Mouse (Mus musculus): ENCODE results near the gene Thap2. TPM values are rescaled to one million over a fixed set of nuclear protein-coding genes. Genes with fewer than 3 reads are reported as not detected.

Gene Thap2
- polyA plus RNA-seq, 1 experiment = 9.1 TPM

- peaks cover 17% of the 10 kb centered on the region for H3K36me3 ChIP-seq (ENCODE audit: control insufficient read depth, insufficient read depth, low read length)
- H3K27ac ChIP-seq (ENCODE audit: control insufficient read depth, insufficient read depth, low read length) = no peak overlapping the region
- H3K4me3 ChIP-seq (ENCODE audit: control insufficient read depth, insufficient read depth, low read length) = no peak overlapping the region
- DNase-seq = no peak
- no peak for TF ChIP-seq POLR2A (IDR thresholded peaks at IDR 0.05; ENCODE audit: control insufficient read depth, extremely low read depth, insufficient read depth, low read length, poor library complexity)
- no peak for TF ChIP-seq CTCF (IDR thresholded peaks at IDR 0.05; ENCODE audit: borderline replicate concordance, control insufficient read depth, extremely low read depth, insufficient read depth, low read length, poor library complexity)
- no peaks in the 10 kb centered on the region for H3K27me3 ChIP-seq (ENCODE audit: control insufficient read depth, insufficient read depth, low read length)
- no peaks in the 10 kb centered on the region for H3K4me1 ChIP-seq (replicated peaks; ENCODE audit: control insufficient read depth, insufficient read depth, low read length)
Observed at GRCm38 (mm10) chr10:115346444-115346843, 37.8 kb downstream of the Thap2 start.

- TF ChIP-seq CTCF (IDR thresholded peaks at IDR 0.05; ENCODE audit: borderline replicate concordance, control insufficient read depth, extremely low read depth, insufficient read depth, low read length, poor library complexity) (no peak), POLR2A (IDR thresholded peaks at IDR 0.05; ENCODE audit: control insufficient read depth, extremely low read depth, insufficient read depth, low read length, poor library complexity) (no peak)
- 71% methylated on average over 4 of the region's 4 CpGs for WGBS
- H3K36me3 ChIP-seq (ENCODE audit: control insufficient read depth, insufficient read depth, low read length) = peaks cover 18% of the 10 kb centered on the region
Observed at GRCm38 (mm10) chr10:115342771-115343425, 41.3 kb downstream of the Thap2 start.

GRCm38 (mm10) chr10:115339820-115340328, 44.4 kb downstream of the Thap2 start:
- H3K27ac ChIP-seq (ENCODE audit: control insufficient read depth, insufficient read depth, low read length) = no peak overlapping the region
- DNase-seq = no peak
- TF ChIP-seq POLR2A (IDR thresholded peaks at IDR 0.05; ENCODE audit: control insufficient read depth, extremely low read depth, insufficient read depth, low read length, poor library complexity) (no peak), CTCF (IDR thresholded peaks at IDR 0.05; ENCODE audit: borderline replicate concordance, control insufficient read depth, extremely low read depth, insufficient read depth, low read length, poor library complexity) (no peak)
- H3K4me1 ChIP-seq (replicated peaks; ENCODE audit: control insufficient read depth, insufficient read depth, low read length) = no peaks in the 10 kb centered on the region
- no peak overlapping the region for H3K4me3 ChIP-seq (ENCODE audit: control insufficient read depth, insufficient read depth, low read length)
- no peaks in the 10 kb centered on the region for H3K27me3 ChIP-seq (ENCODE audit: control insufficient read depth, insufficient read depth, low read length)
- 76% methylated on average over 7 of the region's 7 CpGs for WGBS
- peaks cover 14% of the 10 kb centered on the region for H3K36me3 ChIP-seq (ENCODE audit: control insufficient read depth, insufficient read depth, low read length)

More at GRCm38 (mm10) chr10:115342771-115343425, 41.3 kb downstream of the Thap2 start:
- Histone ChIP-seq H3K4me3 (ENCODE audit: control insufficient read depth, insufficient read depth, low read length) (no peak overlapping the region), H3K27ac (ENCODE audit: control insufficient read depth, insufficient read depth, low read length) (no peak overlapping the region), H3K27me3 (ENCODE audit: control insufficient read depth, insufficient read depth, low read length) (no peaks in the 10 kb centered on the region), H3K4me1 (replicated peaks; ENCODE audit: control insufficient read depth, insufficient read depth, low read length) (no peaks in the 10 kb centered on the region)
- DNase-seq = no peak

GRCm38 (mm10) chr10:115336901-115337300, 47.3 kb downstream of the Thap2 start:
- Histone ChIP-seq H3K36me3 (ENCODE audit: control insufficient read depth, insufficient read depth, low read length) (peaks cover 6% of the 10 kb centered on the region; the same call in 1 of the 2 replicates), H3K27ac (ENCODE audit: control insufficient read depth, insufficient read depth, low read length) (no peak overlapping the region), H3K4me1 (replicated peaks; ENCODE audit: control insufficient read depth, insufficient read depth, low read length) (no peaks in the 10 kb centered on the region), H3K4me3 (ENCODE audit: control insufficient read depth, insufficient read depth, low read length) (no peak overlapping the region), H3K27me3 (ENCODE audit: control insufficient read depth, insufficient read depth, low read length) (no peaks in the 10 kb centered on the region)
- no peak for DNase-seq
- WGBS = 95% methylated on average over 4 of the region's 4 CpGs
- TF ChIP-seq CTCF (IDR thresholded peaks at IDR 0.05; ENCODE audit: borderline replicate concordance, control insufficient read depth, extremely low read depth, insufficient read depth, low read length, poor library complexity) = no peak
- no peak for TF ChIP-seq POLR2A (IDR thresholded peaks at IDR 0.05; ENCODE audit: control insufficient read depth, extremely low read depth, insufficient read depth, low read length, poor library complexity)

- H3K27ac ChIP-seq (ENCODE audit: control insufficient read depth, insufficient read depth, low read length) = peak overlapping the region; percentile 33; the same call in 1 of the 2 replicates
- no peaks in the 10 kb centered on the region for H3K27me3 ChIP-seq (ENCODE audit: control insufficient read depth, insufficient read depth, low read length)
- no peaks in the 10 kb centered on the region for H3K36me3 ChIP-seq (ENCODE audit: control insufficient read depth, insufficient read depth, low read length)
- H3K4me3 ChIP-seq (ENCODE audit: control insufficient read depth, insufficient read depth, low read length) = no peak overlapping the region
- WGBS = 90% methylated on average over 9 of the region's 9 CpGs
- no peak for DNase-seq
- no peak for TF ChIP-seq CTCF (IDR thresholded peaks at IDR 0.05; ENCODE audit: borderline replicate concordance, control insufficient read depth, extremely low read depth, insufficient read depth, low read length, poor library complexity)
- TF ChIP-seq POLR2A (IDR thresholded peaks at IDR 0.05; ENCODE audit: control insufficient read depth, extremely low read depth, insufficient read depth, low read length, poor library complexity) = no peak
- peaks cover 1% of the 10 kb centered on the region for H3K4me1 ChIP-seq (replicated peaks; ENCODE audit: control insufficient read depth, insufficient read depth, low read length)
Observed at GRCm38 (mm10) chr10:115333528-115333927, 50.7 kb downstream of the Thap2 start.

- Histone ChIP-seq H3K4me3 (ENCODE audit: control insufficient read depth, insufficient read depth, low read length) (no peak overlapping the region), H3K36me3 (ENCODE audit: control insufficient read depth, insufficient read depth, low read length) (no peaks in the 10 kb centered on the region), H3K27ac (ENCODE audit: control insufficient read depth, insufficient read depth, low read length) (no peak overlapping the region), H3K27me3 (ENCODE audit: control insufficient read depth, insufficient read depth, low read length) (no peaks in the 10 kb centered on the region), H3K4me1 (replicated peaks; ENCODE audit: control insufficient read depth, insufficient read depth, low read length) (peaks cover 7% of the 10 kb centered on the region)
- 92% methylated on average over 4 of the region's 4 CpGs for WGBS
- DNase-seq = no peak
- TF ChIP-seq CTCF (IDR thresholded peaks at IDR 0.05; ENCODE audit: borderline replicate concordance, control insufficient read depth, extremely low read depth, insufficient read depth, low read length, poor library complexity) = no peak
- TF ChIP-seq POLR2A (IDR thresholded peaks at IDR 0.05; ENCODE audit: control insufficient read depth, extremely low read depth, insufficient read depth, low read length, poor library complexity) = no peak
Observed at GRCm38 (mm10) chr10:115332997-115333396, 51.2 kb downstream of the Thap2 start.
